Mouse (Mus musculus) G1E (cell line): ENCODE measurements around the gene Runx1. TPM values are rescaled to one million over a fixed set of nuclear protein-coding genes. Genes with fewer than 3 reads are reported as not detected.

Experiments used
- ATAC-seq: 2 replicates; pipeline ENCODE4 v1.8.0; 2016; ENCODE audit warnings: mild to moderate bottlenecking; ENCODE audit not compliant: insufficient number of reproducible peaks, poor library complexity, low FRiP score, severe bottlenecking; ENCODE audit errors: extremely low read depth
- DNase-seq: peaks from one replicate; pipeline ENCODE4 v3.0.0; 2012; ENCODE audit warnings: low spot score
- H3K27me3 ChIP-seq: 2 replicates; pipeline ENCODE4 v1.6.1; 2012; ENCODE audit warnings: mild to moderate bottlenecking, low read length, inconsistent platforms; ENCODE audit not compliant: insufficient read depth
- H3K36me3 ChIP-seq: replicated peaks from 2 replicates; pipeline ENCODE3; 2012; ENCODE audit warnings: mild to moderate bottlenecking, inconsistent platforms
- H3K4me1 ChIP-seq: 2 replicates; pipeline ENCODE4 v1.6.1; 2012; ENCODE audit warnings: low read depth, low read length, inconsistent platforms, mixed read lengths; ENCODE audit not compliant: insufficient read depth
- H3K4me3 ChIP-seq: 2 replicates; pipeline ENCODE4 v1.5.1; 2012; ENCODE audit warnings: low read depth, mild to moderate bottlenecking, inconsistent platforms, low read length, moderate library complexity, mixed read lengths
- H3K9me3 ChIP-seq: replicated peaks from 2 replicates; pipeline ENCODE4 v1.6.1; 2012; ENCODE audit warnings: inconsistent platforms
- CTCF ChIP-seq: IDR thresholded peaks from 2 replicates; pipeline ENCODE4 v1.5.1; 2012; ENCODE audit warnings: low read depth, low read length, inconsistent platforms, mixed read lengths
- GATA1 ChIP-seq: IDR thresholded peaks from 2 replicates; pipeline ENCODE4 v1.6.1; 2012; ENCODE audit warnings: borderline replicate concordance, low read length, inconsistent platforms, mixed read lengths
- GATA2 ChIP-seq: IDR thresholded peaks from 2 replicates; pipeline ENCODE4 v1.6.1; 2012; ENCODE audit warnings: low read depth, low read length, inconsistent platforms, borderline replicate concordance
- POLR2AphosphoS5 ChIP-seq: IDR thresholded peaks from 2 replicates; pipeline ENCODE4 v1.6.1; 2012; ENCODE audit warnings: low read depth, low read length, inconsistent platforms; ENCODE audit not compliant: insufficient replicate concordance
- TAL1 ChIP-seq: conservative IDR thresholded peaks from 2 replicates; pipeline ENCODE4 v1.6.1; 2012; ENCODE audit warnings: low read depth, low read length, inconsistent platforms, mixed read lengths
- polyA plus RNA-seq: library from polyadenylated mRNA; stranded (reverse); fragments of >175 nt; gene quantifications from 2 replicates; pipeline ENCODE4 v1.2.3, GENCODE M21; 2012
- total RNA-seq, 2 experiments: library from RNA; stranded (forward) in 1 of 2; stranded (reverse) in 1 of 2; fragments of 200-1000 nt in 1 of 2; fragments of >200 nt in 1 of 2; fragmentation: Nextera tagmentation in 1 of 2; gene quantifications; 2 replicates each; pipeline ENCODE4 v1.2.3; 2014 to 2017

Runx1 gene
- total and polyA plus RNA-seq, 3 experiments = 36.1 to 213 (median 158) TPM

- no peak for TF ChIP-seq POLR2AphosphoS5
- H3K36me3 ChIP-seq = peaks cover 68% of the 10 kb centered on the region
These were observed 105.3 kb downstream of the Runx1 start for GRCm38 (mm10) chr16:92720678-92721077.

GRCm38 (mm10) chr16:92719725-92720124 is 106.2 kb downstream of the Runx1 start:
- peaks cover 70% of the 10 kb centered on the region for H3K4me1 ChIP-seq
- TF ChIP-seq TAL1 (no peak), GATA1 (no peak), CTCF (no peak), GATA2 (no peak), POLR2AphosphoS5 (no peak)
- H3K4me3 ChIP-seq = no peak overlapping the region
- H3K27me3 ChIP-seq = no peaks in the 10 kb centered on the region
- ATAC-seq (no peak), DNase-seq (no peak)
- H3K9me3 ChIP-seq = peaks cover 10% of the 10 kb centered on the region
- peaks cover 65% of the 10 kb centered on the region for H3K36me3 ChIP-seq

More at GRCm38 (mm10) chr16:92720678-92721077, 105.3 kb downstream of the Runx1 start:
- Histone ChIP-seq H3K4me1 (peaks cover 71% of the 10 kb centered on the region), H3K4me3 (no peak overlapping the region), H3K9me3 (peaks cover 10% of the 10 kb centered on the region), H3K27me3 (no peaks in the 10 kb centered on the region)
- DNase-seq = no peak
- no peak for ATAC-seq

- H3K4me3 ChIP-seq = no peak overlapping the region; the same call in 1 of the 2 replicates
- peak; percentile 74 for DNase-seq
- no peaks in the 10 kb centered on the region for H3K27me3 ChIP-seq
- peaks cover 56% of the 10 kb centered on the region for H3K36me3 ChIP-seq
- peaks cover 89% of the 10 kb centered on the region for H3K4me1 ChIP-seq
- peaks cover 10% of the 10 kb centered on the region for H3K9me3 ChIP-seq
- TF ChIP-seq POLR2AphosphoS5 = no peak
- TF ChIP-seq GATA1 = no peak
- no peak for TF ChIP-seq CTCF
- TF ChIP-seq GATA2 = peak; percentile 73; the same call in 1 of the 2 replicates
- TF ChIP-seq TAL1 = peak; percentile 96
- peak; percentile 90 for ATAC-seq
These were observed 110.1 kb downstream of the Runx1 start for GRCm38 (mm10) chr16:92715599-92716483.

- TF ChIP-seq POLR2AphosphoS5 (no peak), CTCF (no peak), TAL1 (no peak), GATA1 (no peak), GATA2 (no peak)
- Histone ChIP-seq H3K9me3 (no peaks in the 10 kb centered on the region), H3K27me3 (no peaks in the 10 kb centered on the region), H3K4me3 (no peak overlapping the region), H3K4me1 (peaks cover 95% of the 10 kb centered on the region), H3K36me3 (peaks cover 62% of the 10 kb centered on the region)
- ATAC-seq = no peak
- no peak for DNase-seq
These were observed 115.8 kb downstream of the Runx1 start for GRCm38 (mm10) chr16:92710161-92710560.

GRCm38 (mm10) chr16:92708718-92709117 is 117.2 kb downstream of the Runx1 start:
- TF ChIP-seq POLR2AphosphoS5 (no peak), TAL1 (peak; percentile 42), CTCF (0 out of 2 replicates have a peak, but pooled peaks have one; percentile 9)
- no peak for ATAC-seq

GRCm38 (mm10) chr16:92707712-92708111 is 118.2 kb downstream of the Runx1 start:
- TF ChIP-seq POLR2AphosphoS5 (no peak), CTCF (no peak), GATA1 (no peak), GATA2 (no peak), TAL1 (no peak)
- Histone ChIP-seq H3K27me3 (no peaks in the 10 kb centered on the region), H3K4me3 (no peak overlapping the region), H3K36me3 (peaks cover 64% of the 10 kb centered on the region), H3K9me3 (no peaks in the 10 kb centered on the region), H3K4me1 (peaks cover 84% of the 10 kb centered on the region)
- ATAC-seq (no peak), DNase-seq (no peak)

More at GRCm38 (mm10) chr16:92708718-92709117, 117.2 kb downstream of the Runx1 start:
- Histone ChIP-seq H3K27me3 (no peaks in the 10 kb centered on the region), H3K36me3 (peaks cover 65% of the 10 kb centered on the region), H3K4me1 (peaks cover 86% of the 10 kb centered on the region), H3K4me3 (no peak overlapping the region), H3K9me3 (no peaks in the 10 kb centered on the region)
- peak; percentile 33 for DNase-seq
